Mouse (Mus musculus): Measurements from ENCODE around the gene Fam118a.

GRCm38 (mm10) chr15:85000984-85001982, 27.5 kb upstream of the Fam118a start:
- peak; percentile 93 for TF ChIP-seq CTCF (IDR thresholded peaks at IDR 0.05; ENCODE audit: insufficient read depth, low read depth, low read length)
- TF ChIP-seq POLR2A (IDR thresholded peaks at IDR 0.05; ENCODE audit: insufficient read depth, low read depth, low read length), result no peak
